Mouse (Mus musculus): ENCODE results near the gene Rnaseh2c.

- TF ChIP-seq GATA1 (IDR thresholded peaks at IDR 0.05; ENCODE audit: low read length) = no peak
- TF ChIP-seq TAL1 (IDR thresholded peaks at IDR 0.05; ENCODE audit: low read length) = no peak
These were observed 19.7 kb upstream of the Rnaseh2c start for GRCm38 (mm10) chr19:5581995-5582394.
